Mouse (Mus musculus) induced T-regulatory cell, adult 2 months (primary cell): ENCODE results near the gene Slc13a5.

Experiments
- DNase-seq: peaks from one replicate; pipeline ENCODE4 v3.0.0-alpha.2; 2012; ENCODE audit warnings: low read depth

The Slc13a5 gene

GRCm38 (mm10) chr11:72265483-72265882 lies 1.5 kb downstream of the Slc13a5 start:
- no peak for DNase-seq

GRCm38 (mm10) chr11:72256441-72256840 lies 10.6 kb downstream of the Slc13a5 start:
- no peak for DNase-seq

GRCm38 (mm10) chr11:72255629-72256028 lies 11.4 kb downstream of the Slc13a5 start:
- DNase-seq = no peak

GRCm38 (mm10) chr11:72245196-72245753 lies 21.7 kb downstream of the Slc13a5 start:
- DNase-seq = no peak

- DNase-seq = no peak
Measured at GRCm38 (mm10) chr11:72240062-72240860, 26.8 kb downstream of the Slc13a5 start.

- no peak for DNase-seq
Measured at GRCm38 (mm10) chr11:72234013-72234412, 33.0 kb downstream of the Slc13a5 start.

GRCm38 (mm10) chr11:72232991-72233390 lies 34.0 kb downstream of the Slc13a5 start:
- no peak for DNase-seq

- DNase-seq = no peak
Measured at GRCm38 (mm10) chr11:72232068-72232467, 35.0 kb downstream of the Slc13a5 start.

- no peak for DNase-seq
Measured at GRCm38 (mm10) chr11:72228513-72228912, 38.5 kb downstream of the Slc13a5 start.

GRCm38 (mm10) chr11:72226901-72227300 lies 40.1 kb downstream of the Slc13a5 start:
- DNase-seq = no peak

- DNase-seq = no peak
Measured at GRCm38 (mm10) chr11:72226020-72226791, 40.8 kb downstream of the Slc13a5 start.

GRCm38 (mm10) chr11:72224865-72225264 lies 42.2 kb downstream of the Slc13a5 start:
- peak; percentile 83 for DNase-seq

- no peak for DNase-seq
Measured at GRCm38 (mm10) chr11:72223414-72223813, 43.6 kb downstream of the Slc13a5 start.

- peak; percentile 91 for DNase-seq
Measured at GRCm38 (mm10) chr11:72221278-72221677, 45.7 kb downstream of the Slc13a5 start.

- DNase-seq = no peak
Measured at GRCm38 (mm10) chr11:72217116-72217515, 49.9 kb downstream of the Slc13a5 start.

- peak; percentile 89 for DNase-seq
Measured at GRCm38 (mm10) chr11:72215410-72215797, 51.6 kb downstream of the Slc13a5 start, which contains the start of gene Med31. Gene Med31, minus strand, starts transcription at chr11:72215592.

- peak; percentile 98 for DNase-seq
Measured at GRCm38 (mm10) chr11:72214591-72215409, 52.2 kb downstream of the Slc13a5 start.

GRCm38 (mm10) chr11:72207834-72208377 lies 59.1 kb downstream of the Slc13a5 start:
- DNase-seq = peak; percentile 32

GRCm38 (mm10) chr11:72207204-72207833 lies 59.7 kb downstream of the Slc13a5 start, which contains the start of the genes 4933427D14Rik and Txndc17:
Gene 4933427D14Rik, minus strand, starts transcription at chr11:72207459.
Gene Txndc17, plus strand, starts transcription at chr11:72207547.
- peak; percentile 91 for DNase-seq

GRCm38 (mm10) chr11:72206341-72207203 lies 60.5 kb downstream of the Slc13a5 start, which contains the start of gene Gm43951:
Gene Gm43951, minus strand, starts transcription at chr11:72206840.
- peak; percentile 40 for DNase-seq
